Mouse (Mus musculus) thymus, postnatal 0 days (tissue): ENCODE data around the gene B4galnt3. TPM values are rescaled to one million over a fixed set of nuclear protein-coding genes. Genes with fewer than 3 reads are reported as not detected.

ENCODE experiments used
- DNase-seq: peaks from one replicate; pipeline ENCODE4 v3.0.0-alpha.2; 2015; ENCODE audit warnings: low spot score
- polyA plus RNA-seq: library from polyadenylated mRNA; unstranded; fragments of >200 nt; fragmentation: Nextera tagmentation; extraction: Ambion mirVana; gene quantifications from 2 replicates; pipeline ENCODE4 v1.2.1, GENCODE M21; 2015

B4galnt3 gene
- polyA plus RNA-seq, 1 experiment from 2014 or later, result 0.13 TPM

DNA sequence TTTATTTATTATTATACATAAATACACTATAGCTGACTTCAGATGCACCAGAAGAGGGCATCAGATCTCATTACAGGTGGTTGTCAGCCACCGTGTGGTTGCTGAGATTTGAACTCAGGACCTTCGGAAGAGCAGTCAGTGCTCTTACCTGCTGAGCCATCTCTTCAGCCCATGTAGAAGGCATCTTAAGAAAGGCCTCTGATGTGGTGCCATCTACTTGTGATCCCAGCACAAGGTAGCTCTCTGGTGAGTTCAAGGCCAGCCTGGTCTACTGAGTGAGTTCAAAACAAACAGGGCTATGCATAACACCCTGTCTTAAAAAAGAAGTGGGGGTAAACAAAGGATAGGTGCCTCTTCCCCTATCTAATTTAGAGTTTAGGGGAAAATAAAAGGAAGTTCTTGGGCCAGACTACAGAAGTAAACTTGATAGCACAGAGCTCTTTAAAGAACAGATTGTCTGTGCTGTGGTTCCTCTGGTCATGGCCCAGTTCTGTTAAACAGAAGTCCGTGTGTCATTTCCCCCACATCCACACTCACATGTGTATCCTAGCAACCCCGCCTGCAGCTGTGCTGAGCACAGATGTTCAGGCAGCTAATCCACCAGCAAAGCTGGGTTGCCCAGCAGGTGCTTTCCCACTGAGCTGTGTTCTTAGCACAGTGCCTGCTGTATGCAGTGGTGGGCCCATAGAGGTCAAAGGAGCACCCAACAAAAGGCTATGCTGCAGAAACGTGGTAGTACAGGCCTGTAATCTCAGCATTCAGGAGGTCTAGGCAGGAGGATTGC lies 139.6 kb downstream of the B4galnt3 start:
- peak; percentile 87 for DNase-seq

Other genes starting within 250 kb of the B4galnt3 start
- gene Ninj2, start 201.2 kb downstream of the B4galnt3 start, polyA plus RNA-seq, result 0.51 and 0.60 TPM in 2 replicates
- 0.13 TPM in 1 of 2 replicates, not detected in the other for gene D330020A13Rik, start 195 bp downstream of the B4galnt3 start, polyA plus RNA-seq
- 61.2 and 78.3 TPM in 2 replicates for gene Kdm5a, start 69.6 kb upstream of the B4galnt3 start, polyA plus RNA-seq
- gene Ccdc77, start 69.8 kb upstream of the B4galnt3 start, polyA plus RNA-seq, result 18.2 and 20.7 TPM in 2 replicates
- 57.9 and 67.5 TPM in 2 replicates for gene Il17ra, start 168.7 kb upstream of the B4galnt3 start, polyA plus RNA-seq
- gene Tmem121b, start 199.2 kb upstream of the B4galnt3 start, polyA plus RNA-seq, result 0.31 and 0.42 TPM in 2 replicates
- 42.6 and 48.3 TPM in 2 replicates for gene Hdhd5, start 236.8 kb upstream of the B4galnt3 start, polyA plus RNA-seq